Mouse (Mus musculus) stomach, postnatal 0 days (tissue): ENCODE measurements around the gene H1f0. TPM values are rescaled to one million over a fixed set of nuclear protein-coding genes. Genes with fewer than 3 reads are reported as not detected.
"Not testable (repeated sequence)": the region's sequence is repeated elsewhere in the genome, so short reads cannot be mapped to it uniquely, and the experiment has no call there.

ENCODE experiments used
- ATAC-seq: fragments of 200-750 bp; cut with Nextera tagmentation; 2 replicates; pipeline ENCODE4 v1.8.0; 2017; ENCODE audit not compliant: low FRiP score, low TSS enrichment
- DNase-seq: peaks from one replicate; pipeline ENCODE4 v3.0.0-alpha.2; 2016; ENCODE audit warnings: low spot score
- H3K27ac ChIP-seq: fragments of 300-500 bp; sonication (generic); replicated peaks from 2 replicates; pipeline ENCODE4 v1.5.1; 2014; ENCODE audit warnings: mild to moderate bottlenecking, control low read depth
- H3K27me3 ChIP-seq: fragments of 300-500 bp; sonication (generic); 2 replicates; pipeline ENCODE4 v1.6.1; 2014; ENCODE audit warnings: low read length; ENCODE audit not compliant: control insufficient read depth, insufficient read depth
- H3K36me3 ChIP-seq: fragments of 300-500 bp; sonication (generic); 2 replicates; pipeline ENCODE4 v1.6.1; 2014; ENCODE audit warnings: low read length, mixed read lengths; ENCODE audit not compliant: control insufficient read depth, insufficient read depth
- H3K4me1 ChIP-seq: fragments of 300-500 bp; sonication (generic); replicated peaks from 2 replicates; pipeline ENCODE4 v1.6.1; 2014; ENCODE audit warnings: antibody characterized with exemption; ENCODE audit not compliant: control insufficient read depth, insufficient read depth
- H3K4me2 ChIP-seq: fragments of 300-500 bp; sonication (generic); replicated peaks from 2 replicates; pipeline ENCODE4 v1.6.1; 2014; ENCODE audit warnings: low read depth, mild to moderate bottlenecking, control low read depth, moderate library complexity
- H3K4me3 ChIP-seq: fragments of 300-500 bp; sonication (generic); 2 replicates; pipeline ENCODE4 v1.5.1; 2014; ENCODE audit warnings: low read depth, low read length, control low read depth
- H3K9ac ChIP-seq: fragments of 300-500 bp; sonication (generic); 2 replicates; pipeline ENCODE4 v1.6.1; 2014; ENCODE audit warnings: mild to moderate bottlenecking, low read length, control low read depth, mixed read lengths
- H3K9me3 ChIP-seq: fragments of 300-500 bp; sonication (generic); 2 replicates; pipeline ENCODE4 v1.6.1; 2016; ENCODE audit warnings: low read length; ENCODE audit not compliant: control insufficient read depth
- CTCF ChIP-seq: IDR thresholded peaks from 2 replicates; pipeline ENCODE4 v1.5.1; 2016; ENCODE audit warnings: antibody characterized with exemption, low read depth, mild to moderate bottlenecking, moderate library complexity
- EP300 ChIP-seq: optimal IDR thresholded peaks from 2 replicates; pipeline ENCODE3; 2016; ENCODE audit warnings: antibody characterized with exemption
- WGBS: fragments of 180-500 bp; shearing (Covaris S2); extraction: QIAGEN DNeasy Blood & Tissue Kit; methylation state at CpG from one replicate; pipeline ENCODE4 v1.1.7; 2014; 5-methylcytosine and 5-hydroxymethylcytosine counted together
- polyA plus RNA-seq: library from polyadenylated mRNA; unstranded; fragments of >200 nt; fragmentation: Nextera tagmentation; extraction: Ambion mirVana; gene quantifications from 2 replicates; pipeline ENCODE4 v1.2.1, GENCODE M21; 2015

The H1f0 gene
- polyA plus RNA-seq, 1 experiment from 2014 or later, result 285 TPM

DNA sequence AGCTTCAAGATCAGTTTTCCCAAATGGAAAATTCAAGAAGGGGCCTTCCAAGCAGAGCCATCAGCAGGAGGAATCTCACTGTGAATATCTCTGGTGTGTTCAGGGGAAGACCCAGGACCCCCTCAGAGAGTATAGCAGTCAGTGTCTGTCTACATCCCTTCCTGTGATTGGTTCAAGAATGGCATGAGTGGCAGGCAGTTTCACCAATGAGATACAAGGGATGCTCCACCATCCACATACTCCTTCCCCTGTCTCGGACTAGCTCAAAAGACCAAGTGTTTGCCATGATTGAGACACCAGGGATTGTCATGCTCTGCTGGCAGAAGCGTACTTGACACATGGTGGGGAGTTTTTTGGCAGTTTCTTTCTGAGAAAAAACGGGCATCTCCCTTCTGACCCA is 21.6 kb upstream of the H1f0 start:
- Histone ChIP-seq H3K4me1 (no peaks in the 10 kb centered on the region), H3K36me3 (peaks cover 21% of the 10 kb centered on the region), H3K27me3 (no peaks in the 10 kb centered on the region), H3K4me2 (no peak overlapping the region), H3K9me3 (no peaks in the 10 kb centered on the region), H3K4me3 (no peak overlapping the region), H3K27ac (no peak overlapping the region), H3K9ac (no peak overlapping the region)
- TF ChIP-seq EP300 (no peak), CTCF (no peak)
- DNase-seq, result no peak
- ATAC-seq, result no peak
- WGBS, result 77% methylated on average over 3 of the region's 3 CpGs

DNA sequence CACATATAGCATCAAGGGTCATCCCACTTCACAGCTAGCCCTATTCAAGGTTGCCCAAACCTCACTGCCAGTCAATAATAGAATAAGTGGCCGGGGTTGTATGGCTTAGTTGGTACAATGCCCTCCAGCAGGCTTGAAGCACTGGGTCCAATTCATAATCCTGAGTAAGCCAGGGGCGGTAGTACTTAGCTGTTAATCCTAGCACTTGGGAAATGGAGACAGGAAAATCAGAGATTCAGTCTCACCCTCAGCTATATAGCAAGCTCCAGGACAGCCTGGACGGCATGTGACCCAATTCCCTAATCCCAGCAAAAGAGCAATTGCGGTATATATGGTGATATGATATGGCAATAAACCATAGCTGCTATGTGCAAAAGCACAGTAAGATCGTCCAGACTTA is 21.2 kb upstream of the H1f0 start:
- Histone ChIP-seq H3K27me3 (no peaks in the 10 kb centered on the region), H3K9me3 (no peaks in the 10 kb centered on the region), H3K4me2 (no peak overlapping the region), H3K27ac (no peak overlapping the region), H3K9ac (no peak overlapping the region), H3K4me3 (no peak overlapping the region), H3K4me1 (no peaks in the 10 kb centered on the region), H3K36me3 (peaks cover 17% of the 10 kb centered on the region)
- DNase-seq (no peak), ATAC-seq (no peak)
- WGBS, result 92% methylated on average over 5 of the region's 5 CpGs
- TF ChIP-seq EP300 (no peak), CTCF (no peak)

DNA sequence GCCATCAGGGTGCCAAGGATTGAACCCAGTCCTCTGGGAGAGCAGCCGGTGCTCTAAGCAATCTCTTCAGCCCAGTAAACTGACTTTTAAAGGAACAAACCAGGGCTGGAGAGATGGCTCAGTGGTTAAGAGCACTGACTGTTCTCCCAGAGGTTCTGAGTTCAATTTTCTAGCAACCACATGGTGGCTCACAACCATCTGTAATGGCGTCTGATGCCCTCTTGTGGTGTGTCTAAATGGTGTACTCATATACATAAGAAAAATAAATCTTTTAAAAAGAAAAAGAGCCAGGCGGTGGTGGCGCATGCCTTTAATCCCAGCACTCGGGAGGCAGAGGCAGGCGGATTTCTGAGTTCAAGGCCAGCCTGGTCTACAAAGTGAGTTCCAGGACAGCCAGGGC is 20.4 kb upstream of the H1f0 start:
- not testable (repeated sequence) for H3K4me2 ChIP-seq, H3K27ac ChIP-seq, H3K9ac ChIP-seq, DNase-seq, H3K27me3 ChIP-seq, H3K4me3 ChIP-seq, H3K9me3 ChIP-seq, H3K4me1 ChIP-seq, ATAC-seq
- peak; percentile 41 for TF ChIP-seq CTCF
- WGBS, result 84% methylated on average over 6 of the region's 6 CpGs
- H3K36me3 ChIP-seq, result peaks cover 16% of the 10 kb centered on the region

DNA sequence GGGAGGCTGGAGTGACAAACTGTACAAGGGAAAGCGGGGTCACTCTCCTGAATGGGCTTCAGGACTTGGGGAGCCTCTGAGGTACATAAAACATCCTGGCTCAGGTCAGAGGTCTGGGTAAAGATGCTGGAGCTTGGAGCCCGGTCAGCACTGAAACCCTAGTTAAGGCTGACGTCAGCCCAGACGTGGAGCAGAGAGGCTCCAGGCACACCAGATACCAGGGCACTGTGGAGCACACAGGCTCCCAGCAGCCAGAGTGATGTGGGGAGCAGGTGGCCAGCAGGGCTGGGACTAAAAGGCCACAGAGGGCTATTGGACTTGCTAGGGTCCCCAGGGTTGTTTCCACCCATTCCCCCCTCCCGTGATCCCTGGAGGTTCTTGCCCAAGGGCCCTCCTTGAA is 18.5 kb upstream of the H1f0 start:
- Histone ChIP-seq H3K27me3 (no peaks in the 10 kb centered on the region), H3K4me1 (no peaks in the 10 kb centered on the region), H3K4me3 (no peak overlapping the region), H3K9ac (no peak overlapping the region), H3K9me3 (no peaks in the 10 kb centered on the region), H3K36me3 (peaks cover 4% of the 10 kb centered on the region; the same call in 1 of the 2 replicates), H3K27ac (no peak overlapping the region), H3K4me2 (no peak overlapping the region)
- 79% methylated on average over 5 of the region's 5 CpGs for WGBS
- ATAC-seq, result no peak
- no peak for TF ChIP-seq EP300
- TF ChIP-seq CTCF, result no peak
- no peak for DNase-seq

- ATAC-seq (no peak), DNase-seq (no peak)
- Histone ChIP-seq H3K4me3 (no peak overlapping the region), H3K27me3 (no peaks in the 10 kb centered on the region), H3K9ac (no peak overlapping the region), H3K4me2 (no peak overlapping the region), H3K4me1 (no peaks in the 10 kb centered on the region), H3K9me3 (no peaks in the 10 kb centered on the region), H3K36me3 (no peaks in the 10 kb centered on the region), H3K27ac (no peak overlapping the region)
- no peak for TF ChIP-seq EP300
- no peak for TF ChIP-seq CTCF
- 52% methylated on average over 10 of the region's 10 CpGs for WGBS
These were observed 16.7 kb upstream of the H1f0 start for GRCm38 (mm10) chr15:79011550-79011949.

DNA sequence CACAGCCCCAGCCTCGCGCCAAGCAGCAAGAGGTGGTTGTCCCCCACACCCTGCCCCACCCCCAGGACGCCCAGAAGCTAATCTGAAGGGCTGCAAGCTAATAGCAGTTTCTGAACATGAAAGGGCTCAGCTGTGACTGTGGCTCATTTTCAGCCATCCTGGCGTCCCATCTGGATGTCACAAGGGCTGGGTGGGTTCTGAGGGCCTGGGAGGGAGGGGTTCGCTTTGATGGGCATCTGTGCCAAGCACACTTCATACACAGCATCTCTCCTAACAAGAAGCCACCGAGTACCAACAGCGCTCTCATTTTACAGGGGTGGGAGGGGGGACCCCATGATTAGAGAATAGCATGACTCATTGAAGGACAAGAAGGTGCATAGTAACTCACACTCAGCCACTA is 14.9 kb upstream of the H1f0 start:
- DNase-seq (no peak), ATAC-seq (no peak)
- Histone ChIP-seq H3K9ac (no peak overlapping the region), H3K4me1 (no peaks in the 10 kb centered on the region), H3K27ac (no peak overlapping the region), H3K9me3 (no peaks in the 10 kb centered on the region), H3K27me3 (no peaks in the 10 kb centered on the region), H3K36me3 (no peaks in the 10 kb centered on the region), H3K4me2 (no peak overlapping the region), H3K4me3 (no peak overlapping the region)
- no peak for TF ChIP-seq CTCF
- no peak for TF ChIP-seq EP300
- WGBS, result 66% methylated on average over 7 of the region's 7 CpGs
